Mouse (Mus musculus) forebrain, postnatal 0 days (tissue): ENCODE results near the gene Mblac1. TPM values are rescaled to one million over a fixed set of nuclear protein-coding genes. Genes with fewer than 3 reads are reported as not detected.

Experiments used
- ATAC-seq: fragments of 200-750 bp; cut with Nextera tagmentation; 2 replicates; pipeline ENCODE4 v1.8.0; 2017; ENCODE audit warnings: mild to moderate bottlenecking, moderate library complexity
- DNase-seq: peaks from one replicate; pipeline ENCODE4 v3.0.0-alpha.2; 2015
- H3K27ac ChIP-seq: fragments of 300-500 bp; sonication (generic); 2 replicates; pipeline ENCODE4 v1.5.1; 2014; ENCODE audit warnings: low read depth, mild to moderate bottlenecking, antibody characterized with exemption, low read length, moderate library complexity, mixed read lengths
- H3K27me3 ChIP-seq: fragments of 300-500 bp; sonication (generic); 2 replicates; pipeline ENCODE4 v1.6.1; 2014; ENCODE audit warnings: mild to moderate bottlenecking, low read length, mixed read lengths; ENCODE audit not compliant: insufficient read depth
- H3K36me3 ChIP-seq: fragments of 300-500 bp; sonication (generic); 2 replicates; pipeline ENCODE4 v1.6.1; 2014; ENCODE audit warnings: mild to moderate bottlenecking, moderate library complexity; ENCODE audit not compliant: insufficient read depth
- H3K4me1 ChIP-seq: fragments of 300-500 bp; sonication (generic); 2 replicates; pipeline ENCODE4 v1.6.1; 2014; ENCODE audit warnings: antibody characterized with exemption; ENCODE audit not compliant: insufficient read depth
- H3K4me2 ChIP-seq: fragments of 300-500 bp; sonication (generic); 2 replicates; pipeline ENCODE4 v1.6.1; 2014; ENCODE audit warnings: low read depth, mild to moderate bottlenecking, moderate library complexity
- H3K4me3 ChIP-seq: fragments of 300-500 bp; sonication (generic); 2 replicates; pipeline ENCODE4 v1.5.1; 2014; ENCODE audit warnings: low read depth, low read length, mixed read lengths
- H3K9ac ChIP-seq: fragments of 300-500 bp; sonication (generic); 2 replicates; pipeline ENCODE4 v1.6.1; 2014; ENCODE audit warnings: mild to moderate bottlenecking
- H3K9me3 ChIP-seq: fragments of 300-500 bp; sonication (generic); 2 replicates; pipeline ENCODE4 v1.6.1; 2016; ENCODE audit warnings: low read length
- CTCF ChIP-seq: sonication (generic); IDR thresholded peaks from 2 replicates; pipeline ENCODE4 v1.5.1; 2016; ENCODE audit warnings: antibody characterized with exemption, control low read depth, low read depth
- WGBS: fragments of 180-500 bp; shearing (Covaris S2); extraction: QIAGEN DNeasy Blood & Tissue Kit; methylation state at CpG from one replicate; pipeline ENCODE4 v1.1.7; 2014; 5-methylcytosine and 5-hydroxymethylcytosine counted together
- polyA plus RNA-seq: library from polyadenylated mRNA; unstranded; fragments of >200 nt; fragmentation: Nextera tagmentation; extraction: Ambion mirVana; gene quantifications from 2 replicates; pipeline ENCODE4 v1.2.1, GENCODE M21; 2015
- total RNA-seq: library from RNA; depleted of rRNA; stranded (reverse); fragments of >200 nt; gene quantifications from 2 replicates; pipeline ENCODE4 v1.2.3, GENCODE M21; 2014

Gene Mblac1
- total and polyA plus RNA-seq, 2 experiments from 2014 or later, result 9.9 to 11.0 TPM

GRCm38 (mm10) chr5:138219864-138220263 lies 25.8 kb downstream of the Mblac1 start:
- H3K9me3 ChIP-seq, result 0 out of 2 replicates have a peak, but pooled peaks cover 2% of the 10 kb centered on the region
- H3K4me3 ChIP-seq, result no peak overlapping the region
- no peak overlapping the region for H3K9ac ChIP-seq
- no peak for TF ChIP-seq CTCF
- H3K27ac ChIP-seq, result no peak overlapping the region
- DNase-seq (no peak), ATAC-seq (no peak)
- no peaks in the 10 kb centered on the region for H3K36me3 ChIP-seq
- WGBS, result 63% methylated on average over 2 of the region's 2 CpGs
- no peaks in the 10 kb centered on the region for H3K4me1 ChIP-seq
- no peaks in the 10 kb centered on the region for H3K27me3 ChIP-seq
- H3K4me2 ChIP-seq, result no peak overlapping the region

GRCm38 (mm10) chr5:138222111-138222510 lies 28.0 kb downstream of the Mblac1 start:
- 0 out of 2 replicates have a peak, but pooled peaks have one; percentile 34 for ATAC-seq
- Histone ChIP-seq H3K4me2 (no peak overlapping the region), H3K27ac (no peak overlapping the region), H3K27me3 (no peaks in the 10 kb centered on the region), H3K9ac (no peak overlapping the region), H3K4me1 (no peaks in the 10 kb centered on the region), H3K9me3 (0 out of 2 replicates have a peak, but pooled peaks cover 2% of the 10 kb centered on the region), H3K36me3 (no peaks in the 10 kb centered on the region), H3K4me3 (no peak overlapping the region)
- TF ChIP-seq CTCF, result peak; percentile 83
- DNase-seq, result peak; percentile 78
- 24% methylated on average over 4 of the region's 4 CpGs for WGBS

GRCm38 (mm10) chr5:138223287-138223686 lies 29.2 kb downstream of the Mblac1 start:
- no peak overlapping the region for H3K4me2 ChIP-seq
- H3K9ac ChIP-seq, result no peak overlapping the region
- DNase-seq, result no peak
- no peaks in the 10 kb centered on the region for H3K36me3 ChIP-seq
- no peaks in the 10 kb centered on the region for H3K4me1 ChIP-seq
- no peaks in the 10 kb centered on the region for H3K9me3 ChIP-seq
- TF ChIP-seq CTCF, result no peak
- no peak overlapping the region for H3K4me3 ChIP-seq
- 56% methylated on average over 3 of the region's 3 CpGs for WGBS
- ATAC-seq, result no peak
- H3K27me3 ChIP-seq, result no peaks in the 10 kb centered on the region
- no peak overlapping the region for H3K27ac ChIP-seq

- Histone ChIP-seq H3K4me3 (no peak within 1 kb of the TSS), H3K4me1 (no peaks in the 10 kb centered on the region), H3K27ac (no peak within 1 kb of the TSS), H3K27me3 (no peaks in the 10 kb centered on the region), H3K9ac (no peak within 1 kb of the TSS), H3K4me2 (no peak within 1 kb of the TSS), H3K36me3 (no peaks in the 10 kb centered on the region), H3K9me3 (no peaks in the 10 kb centered on the region)
- ATAC-seq (no peak), DNase-seq (no peak)
- TF ChIP-seq CTCF, result no peak
- WGBS, result 50% methylated on average over 2 of the region's 2 CpGs
Measured at GRCm38 (mm10) chr5:138225700-138226099, 31.6 kb downstream of the Mblac1 start, which contains the start of gene Nxpe5. Gene Nxpe5, plus strand, starts transcription at chr5:138225898.

GRCm38 (mm10) chr5:138226491-138226890 lies 32.4 kb downstream of the Mblac1 start:
- Histone ChIP-seq H3K4me2 (no peak overlapping the region), H3K4me1 (no peaks in the 10 kb centered on the region), H3K27me3 (no peaks in the 10 kb centered on the region), H3K9ac (no peak overlapping the region), H3K36me3 (no peaks in the 10 kb centered on the region), H3K4me3 (no peak overlapping the region), H3K9me3 (no peaks in the 10 kb centered on the region), H3K27ac (no peak overlapping the region)
- WGBS, result 75% methylated on average over 4 of the region's 4 CpGs
- ATAC-seq (no peak), DNase-seq (no peak)
- TF ChIP-seq CTCF, result no peak

GRCm38 (mm10) chr5:138227367-138227766 lies 33.3 kb downstream of the Mblac1 start:
- no peaks in the 10 kb centered on the region for H3K27me3 ChIP-seq
- no peaks in the 10 kb centered on the region for H3K36me3 ChIP-seq
- DNase-seq (no peak), ATAC-seq (no peak)
- H3K27ac ChIP-seq, result no peak overlapping the region
- no peak overlapping the region for H3K9ac ChIP-seq
- no peaks in the 10 kb centered on the region for H3K9me3 ChIP-seq
- H3K4me1 ChIP-seq, result no peaks in the 10 kb centered on the region
- H3K4me2 ChIP-seq, result no peak overlapping the region
- no peak overlapping the region for H3K4me3 ChIP-seq
- 74% methylated on average over 2 of the region's 2 CpGs for WGBS
- TF ChIP-seq CTCF, result no peak

- no peak for ATAC-seq
- no peak overlapping the region for H3K27ac ChIP-seq
- no peak overlapping the region for H3K9ac ChIP-seq
- no peaks in the 10 kb centered on the region for H3K9me3 ChIP-seq
- no peaks in the 10 kb centered on the region for H3K4me1 ChIP-seq
- no peak for DNase-seq
- no peak overlapping the region for H3K4me3 ChIP-seq
- WGBS, result 61% methylated on average over 3 of the region's 3 CpGs
- TF ChIP-seq CTCF, result peak; percentile 44
- no peak overlapping the region for H3K4me2 ChIP-seq
- H3K27me3 ChIP-seq, result no peaks in the 10 kb centered on the region
- H3K36me3 ChIP-seq, result no peaks in the 10 kb centered on the region
Measured at GRCm38 (mm10) chr5:138228026-138228425, 33.9 kb downstream of the Mblac1 start.
